Mouse (Mus musculus) kidney, postnatal 10 days (tissue): ENCODE measurements around the gene Klhl3.
"Not testable (repeated sequence)": the region's sequence is repeated elsewhere in the genome, so short reads cannot be mapped to it uniquely, and the experiment has no call there.

ENCODE experiments used
- DNase-seq: peaks from one replicate; pipeline ENCODE4 v3.0.0; 2021; ENCODE audit warnings: mixed read lengths

Klhl3 gene

GRCm38 (mm10) chr13:58113061-58113900, at the start of gene Klhl3:
Klhl3 (minus strand) TSS chr13:58113592.
- DNase-seq, result peak; percentile 84

- DNase-seq, result no peak
Measured at GRCm38 (mm10) chr13:58160761-58161160, 47.4 kb upstream of the Klhl3 start.

GRCm38 (mm10) chr13:58158099-58158912, 44.9 kb upstream of the Klhl3 start:
- peak; percentile 94 for DNase-seq

- DNase-seq, result peak; percentile 95
Measured at GRCm38 (mm10) chr13:58157447-58158098, 44.2 kb upstream of the Klhl3 start, which contains the start of gene Idnk. Idnk (plus strand) TSS chr13:58157649.

GRCm38 (mm10) chr13:58157036-58157435, 43.6 kb upstream of the Klhl3 start:
- DNase-seq, result no peak

- no peak for DNase-seq
Measured at GRCm38 (mm10) chr13:58156031-58156430, 42.6 kb upstream of the Klhl3 start.

GRCm38 (mm10) chr13:58150442-58150841, 37.0 kb upstream of the Klhl3 start:
- DNase-seq, result no peak

- DNase-seq, result no peak
Measured at GRCm38 (mm10) chr13:58149629-58150028, 36.2 kb upstream of the Klhl3 start.

GRCm38 (mm10) chr13:58149033-58149558, 35.7 kb upstream of the Klhl3 start:
- no peak for DNase-seq

GRCm38 (mm10) chr13:58148256-58148831, 35.0 kb upstream of the Klhl3 start:
- DNase-seq, result peak; percentile 72

GRCm38 (mm10) chr13:58147760-58148159, 34.4 kb upstream of the Klhl3 start:
- DNase-seq, result no peak

- not testable (repeated sequence) for DNase-seq
Measured at GRCm38 (mm10) chr13:58146603-58147002, 33.2 kb upstream of the Klhl3 start.

GRCm38 (mm10) chr13:58131692-58132091, 18.3 kb upstream of the Klhl3 start:
- DNase-seq, result no peak

GRCm38 (mm10) chr13:58129687-58130246, 16.4 kb upstream of the Klhl3 start:
- no peak for DNase-seq

- peak; percentile 98 for DNase-seq
Measured at GRCm38 (mm10) chr13:58128768-58129671, 15.6 kb upstream of the Klhl3 start.

GRCm38 (mm10) chr13:58128396-58128767, 15.0 kb upstream of the Klhl3 start, which contains the start of gene Hnrnpa0:
Hnrnpa0 (minus strand) TSS chr13:58128556.
- peak; percentile 98 for DNase-seq

GRCm38 (mm10) chr13:58127766-58128361, 14.5 kb upstream of the Klhl3 start:
- DNase-seq, result no peak

- DNase-seq, result peak; percentile 46
Measured at GRCm38 (mm10) chr13:58126862-58127765, 13.7 kb upstream of the Klhl3 start.

- DNase-seq, result peak; percentile 66
Measured at GRCm38 (mm10) chr13:58126126-58126525, 12.7 kb upstream of the Klhl3 start.
